Mouse (Mus musculus) spleen, adult 2 months (tissue): ENCODE results near the gene Cish. TPM values are rescaled to one million over a fixed set of nuclear protein-coding genes. Genes with fewer than 3 reads are reported as not detected.

ENCODE experiments used
- DNase-seq, 2 experiments: peaks; one replicate each; pipeline versions ENCODE4 v3.0.0 to v3.0.0-alpha.2; 2012 to 2021; ENCODE audit warnings: low spot score in 2 of 2, low read depth in 1 of 2
- H3K27ac ChIP-seq: fragments of 200-500 bp; 2 replicates; pipeline ENCODE4 v1.5.1; 2012; ENCODE audit warnings: low read length, inconsistent platforms; ENCODE audit not compliant: insufficient read depth
- H3K27me3 ChIP-seq: fragments of 200-500 bp; 2 replicates; pipeline ENCODE4 v1.6.1; 2012; ENCODE audit warnings: mild to moderate bottlenecking, moderate library complexity, low read length, inconsistent platforms; ENCODE audit not compliant: control insufficient read depth, insufficient read depth
- H3K36me3 ChIP-seq: fragments of 200-500 bp; 2 replicates; pipeline ENCODE4 v1.6.1; 2012; ENCODE audit warnings: mild to moderate bottlenecking, low read length, inconsistent platforms; ENCODE audit not compliant: control insufficient read depth, insufficient read depth
- H3K4me1 ChIP-seq: fragments of 200-500 bp; 2 replicates; pipeline ENCODE4 v1.6.1; 2011; ENCODE audit warnings: inconsistent platforms; ENCODE audit not compliant: control insufficient read depth, insufficient read depth, insufficient read length
- H3K4me3 ChIP-seq: fragments of 200-500 bp; 2 replicates; pipeline ENCODE4 v1.5.1; 2011; ENCODE audit warnings: mild to moderate bottlenecking, inconsistent platforms; ENCODE audit not compliant: insufficient read depth, insufficient read length; ENCODE audit errors: extremely low read depth
- CTCF ChIP-seq: fragments of 200-500 bp; IDR thresholded peaks from 2 replicates; pipeline ENCODE4 v1.5.1; 2011; ENCODE audit warnings: mild to moderate bottlenecking, inconsistent platforms; ENCODE audit not compliant: insufficient read depth, insufficient read length, insufficient replicate concordance; ENCODE audit errors: extremely low read depth
- POLR2A ChIP-seq: fragments of 200-500 bp; IDR thresholded peaks from 2 replicates; pipeline ENCODE4 v1.6.1; 2011; ENCODE audit warnings: low read depth, low read length, inconsistent platforms
- WGBS: fragments of 180-500 bp; shearing (Covaris S2); methylation state at CpG from one replicate; pipeline ENCODE4 v1.1.7; 2018; 5-methylcytosine and 5-hydroxymethylcytosine counted together
- polyA plus RNA-seq: library from polyadenylated mRNA; depleted of rRNA; stranded (reverse); fragments of >200 nt; gene quantifications from 2 replicates; pipeline ENCODE4 v1.2.3, GENCODE M21; 2012

The Cish gene
- polyA plus RNA-seq, 1 experiment: 9.3 TPM

- no peaks in the 10 kb centered on the region; the same call in 1 of the 2 replicates for H3K4me1 ChIP-seq
- no peak overlapping the region for H3K4me3 ChIP-seq
- no peak overlapping the region for H3K27ac ChIP-seq
- H3K36me3 ChIP-seq: peaks cover 12% of the 10 kb centered on the region
- no peak for DNase-seq
- H3K27me3 ChIP-seq: no peaks in the 10 kb centered on the region
- 55% methylated on average over 3 of the region's 3 CpGs for WGBS
- no peak for TF ChIP-seq CTCF
- TF ChIP-seq POLR2A: no peak
Measured at GRCm38 (mm10) chr9:107264731-107265130, 31.1 kb upstream of the Cish start.

- Histone ChIP-seq H3K27me3 (no peaks in the 10 kb centered on the region), H3K4me1 (no peaks in the 10 kb centered on the region), H3K4me3 (no peak overlapping the region), H3K36me3 (peaks cover 7% of the 10 kb centered on the region), H3K27ac (no peak overlapping the region)
- DNase-seq: no peak
- no peak for TF ChIP-seq POLR2A
- TF ChIP-seq CTCF: no peak
- WGBS: 82% methylated on average over 1 of the region's 1 CpGs
Measured at GRCm38 (mm10) chr9:107267028-107267427, 28.8 kb upstream of the Cish start.

DNA sequence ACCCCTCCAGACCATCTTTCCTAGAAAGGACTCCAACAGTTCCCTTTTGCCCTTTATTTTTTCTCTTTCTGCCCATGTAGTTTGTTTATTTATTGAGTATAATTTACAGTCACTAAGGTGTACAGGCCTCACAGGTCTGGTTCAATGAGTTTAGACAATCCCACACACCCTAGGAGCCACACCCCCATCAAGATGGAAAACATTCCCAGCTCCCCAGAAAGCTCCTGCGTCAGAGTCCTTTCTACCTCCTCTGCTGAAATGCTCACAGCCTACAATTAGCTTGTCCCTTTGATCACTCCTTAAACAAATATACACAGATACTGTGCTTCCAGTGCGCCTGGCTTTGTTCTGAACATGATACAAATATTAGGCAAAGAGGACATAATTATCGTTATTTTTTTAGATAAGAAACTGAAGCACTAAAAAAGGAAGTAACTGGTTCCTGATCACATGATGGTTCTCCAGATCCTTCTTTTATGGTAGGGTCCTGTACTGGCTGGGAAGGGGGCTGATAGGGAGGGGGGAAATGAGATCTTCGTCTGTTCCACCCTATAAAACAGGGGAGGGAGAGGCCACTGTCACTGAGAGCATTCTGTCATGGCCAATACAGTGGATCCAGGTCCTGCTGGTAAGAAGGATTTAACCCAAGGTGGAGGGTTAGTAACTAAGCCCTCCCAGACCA is 28.0 kb upstream of the Cish start:
- Histone ChIP-seq H3K36me3 (peaks cover 5% of the 10 kb centered on the region), H3K4me3 (no peak overlapping the region), H3K27me3 (no peaks in the 10 kb centered on the region), H3K4me1 (no peaks in the 10 kb centered on the region), H3K27ac (no peak overlapping the region)
- no peak for TF ChIP-seq POLR2A
- TF ChIP-seq CTCF: no peak
- 64% methylated on average over 4 of the region's 4 CpGs for WGBS
- DNase-seq: no peak

DNA sequence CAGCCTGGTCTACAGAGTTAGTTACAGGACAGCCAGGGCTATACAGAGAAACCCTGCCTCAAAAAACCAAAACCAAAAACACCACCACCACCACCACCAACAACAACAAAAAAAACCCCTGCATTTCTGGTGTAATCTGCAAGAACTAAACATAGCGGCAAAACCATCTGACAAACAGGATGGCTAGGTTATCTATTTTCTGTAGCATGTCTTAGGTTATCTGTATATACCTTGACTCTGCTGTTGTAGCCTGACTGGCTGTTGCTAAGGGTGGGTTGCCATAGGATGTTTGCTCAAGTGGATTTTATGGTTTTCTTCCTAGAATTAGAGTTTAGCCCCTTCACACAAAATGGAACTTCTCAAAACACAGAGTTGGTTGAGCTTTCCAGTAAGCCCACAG is 26.1 kb upstream of the Cish start:
- 85% methylated on average over 1 of the region's 1 CpGs for WGBS
- Histone ChIP-seq H3K27ac (no peak overlapping the region), H3K4me3 (no peak overlapping the region), H3K4me1 (peaks cover 2% of the 10 kb centered on the region; the same call in 1 of the 2 replicates), H3K36me3 (no peaks in the 10 kb centered on the region), H3K27me3 (no peaks in the 10 kb centered on the region)
- TF ChIP-seq CTCF: no peak
- no peak for TF ChIP-seq POLR2A
- DNase-seq: no peak

DNA sequence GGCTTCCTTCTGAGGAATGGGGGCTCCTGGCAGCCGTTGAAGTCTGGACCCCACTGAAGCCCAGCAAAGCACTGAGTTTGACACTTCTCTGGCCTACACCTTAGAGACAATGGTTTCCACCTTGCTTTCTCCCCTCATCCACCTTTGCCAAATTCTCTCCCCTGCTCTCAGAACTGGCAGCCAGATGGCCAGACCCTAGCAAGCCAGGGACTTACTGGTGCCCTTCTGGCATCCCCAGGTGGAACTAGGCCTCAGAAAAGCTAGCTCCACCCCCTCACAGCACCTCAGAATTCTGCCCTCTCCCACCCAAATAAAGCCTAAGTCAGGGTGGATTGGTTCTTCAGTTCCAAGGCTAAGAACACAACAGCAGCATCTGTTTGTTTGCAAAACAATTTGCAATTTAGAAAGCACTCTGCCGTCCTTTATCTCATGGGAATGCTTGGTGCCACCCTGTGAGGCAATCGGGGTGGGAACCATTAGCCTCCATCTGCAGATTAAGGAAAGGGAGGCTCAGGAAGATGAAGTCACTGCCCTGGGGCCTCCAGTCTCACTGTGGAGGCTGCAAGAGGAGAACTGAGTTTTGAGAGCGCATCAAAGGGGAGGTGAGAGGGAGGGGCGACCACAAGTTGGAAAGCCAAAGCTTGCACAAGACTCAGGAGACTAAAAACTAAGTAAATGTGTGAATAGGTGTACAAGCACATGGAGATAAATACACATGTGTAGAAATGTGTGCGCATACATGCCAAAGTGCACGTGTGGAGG is 24.5 kb upstream of the Cish start:
- no peak for TF ChIP-seq POLR2A
- no peak for TF ChIP-seq CTCF
- peaks cover 2% of the 10 kb centered on the region; the same call in 1 of the 2 replicates for H3K4me1 ChIP-seq
- no peak overlapping the region for H3K4me3 ChIP-seq
- DNase-seq: no peak
- H3K36me3 ChIP-seq: no peaks in the 10 kb centered on the region
- H3K27me3 ChIP-seq: no peaks in the 10 kb centered on the region
- WGBS: 74% methylated on average over 7 of the region's 7 CpGs
- H3K27ac ChIP-seq: no peak overlapping the region

DNA sequence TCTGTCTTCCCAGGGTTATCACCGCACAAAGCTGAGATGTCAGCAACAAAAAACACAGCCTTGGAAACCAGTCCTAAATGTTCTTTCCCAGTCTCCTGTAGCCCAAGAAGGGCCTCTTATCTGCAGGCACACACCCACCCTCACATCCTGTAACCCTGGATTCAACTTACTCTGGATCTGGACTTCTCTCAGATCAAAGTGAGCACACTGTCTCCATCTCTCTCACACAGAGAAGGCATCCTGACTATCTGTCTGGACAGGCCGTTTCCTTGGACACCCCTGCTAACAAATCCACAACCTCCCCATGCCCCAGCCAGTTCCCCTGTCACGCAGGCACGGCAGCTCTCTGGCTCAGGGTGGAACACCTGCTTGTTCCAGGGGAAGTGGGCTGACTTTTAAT is 23.5 kb upstream of the Cish start:
- DNase-seq: no peak
- no peak overlapping the region for H3K4me3 ChIP-seq
- H3K36me3 ChIP-seq: no peaks in the 10 kb centered on the region
- TF ChIP-seq CTCF: no peak
- TF ChIP-seq POLR2A: no peak
- peaks cover 2% of the 10 kb centered on the region; the same call in 1 of the 2 replicates for H3K4me1 ChIP-seq
- no peak overlapping the region for H3K27ac ChIP-seq
- 52% methylated on average over 4 of the region's 4 CpGs for WGBS
- no peaks in the 10 kb centered on the region for H3K27me3 ChIP-seq

DNA sequence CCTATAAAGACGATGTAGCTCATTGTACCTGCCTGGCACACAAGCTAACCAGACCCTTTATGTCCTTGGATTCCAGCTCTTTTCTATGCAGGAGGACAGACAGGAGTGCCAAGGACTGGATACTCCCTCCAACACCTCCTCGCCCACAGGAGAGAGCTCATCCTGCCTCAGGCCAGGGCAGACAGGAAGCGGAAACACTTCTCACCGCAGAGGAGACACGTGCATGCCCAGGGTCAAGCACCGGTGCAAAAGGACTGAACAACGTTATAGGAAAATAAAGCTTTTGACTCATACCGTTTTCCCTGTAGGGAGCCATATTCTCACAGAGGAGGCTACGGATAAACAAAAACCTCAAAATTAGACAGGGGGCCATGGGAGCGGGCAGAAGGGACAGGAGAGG is 22.6 kb upstream of the Cish start:
- no peak for TF ChIP-seq CTCF
- no peak for TF ChIP-seq POLR2A
- H3K4me1 ChIP-seq: peaks cover 2% of the 10 kb centered on the region; the same call in 1 of the 2 replicates
- DNase-seq: no peak
- no peaks in the 10 kb centered on the region for H3K36me3 ChIP-seq
- no peak overlapping the region for H3K27ac ChIP-seq
- no peaks in the 10 kb centered on the region for H3K27me3 ChIP-seq
- 23% methylated on average over 10 of the region's 10 CpGs for WGBS
- no peak overlapping the region for H3K4me3 ChIP-seq
